Mouse (Mus musculus) lung, adult 2 months (tissue): ENCODE data around the gene Tmem218. TPM values are rescaled to one million over a fixed set of nuclear protein-coding genes. Genes with fewer than 3 reads are reported as not detected.

Experiments
- DNase-seq: peaks from one replicate; pipeline ENCODE4 v3.0.0; 2022
- H3K4me1 ChIP-seq: fragments of 200-500 bp; 2 replicates; pipeline ENCODE4 v1.6.1; 2011; ENCODE audit warnings: low read length; ENCODE audit not compliant: control insufficient read depth, insufficient read depth
- H3K4me3 ChIP-seq: fragments of 200-500 bp; replicated peaks from 2 replicates; pipeline ENCODE3; 2011; ENCODE audit warnings: low read depth, mild to moderate bottlenecking, control low read depth, low read length; ENCODE audit errors: extremely low read depth
- CTCF ChIP-seq: fragments of 200-500 bp; IDR thresholded peaks from 2 replicates; pipeline ENCODE4 v1.5.1; 2011; ENCODE audit warnings: mild to moderate bottlenecking, low read length, control low read depth; ENCODE audit not compliant: insufficient read depth
- POLR2A ChIP-seq: fragments of 200-500 bp; IDR thresholded peaks from 2 replicates; pipeline ENCODE4 v1.6.1; 2011; ENCODE audit warnings: low read depth, mild to moderate bottlenecking, control low read depth, low read length, borderline replicate concordance; ENCODE audit errors: extremely low read depth
- WGBS: fragments of 180-500 bp; shearing (Covaris S2); methylation state at CpG from one replicate; pipeline ENCODE4 v1.1.7; 2018; 5-methylcytosine and 5-hydroxymethylcytosine counted together
- polyA plus RNA-seq: library from polyadenylated mRNA; depleted of rRNA; stranded (reverse); fragments of >200 nt; gene quantifications from 2 replicates; pipeline ENCODE4 v1.2.3, GENCODE M21; 2012

Tmem218 gene
- polyA plus RNA-seq, 1 experiment = 3.1 TPM

DNA sequence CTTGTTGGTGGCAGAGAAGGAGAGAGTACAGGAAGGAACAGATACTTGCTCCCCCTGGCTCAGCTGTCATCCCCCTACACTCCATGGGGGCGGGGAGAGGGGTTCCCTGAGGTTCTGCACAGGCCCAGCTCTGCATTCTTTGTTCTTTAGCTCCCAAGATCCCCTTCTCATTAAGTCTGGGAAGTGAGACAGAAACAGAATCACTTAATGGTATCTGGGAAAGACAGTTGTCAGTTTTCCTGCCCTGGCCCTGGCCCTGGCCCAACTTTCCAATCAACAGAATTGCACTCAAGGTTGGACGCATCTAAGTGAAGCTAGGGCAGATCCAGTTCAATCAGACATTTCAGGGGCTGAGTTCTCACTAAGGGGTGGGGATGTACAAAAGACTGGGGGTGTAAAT is 24.8 kb upstream of the Tmem218 start:
- no peak for TF ChIP-seq POLR2A
- TF ChIP-seq CTCF = no peak
- 56% methylated on average over 2 of the region's 2 CpGs for whole genome bisulfite sequencing
- DNase-seq = no peak
- no peaks in the 10 kb centered on the region for H3K4me1 ChIP-seq
- no peak overlapping the region for H3K4me3 ChIP-seq

DNA sequence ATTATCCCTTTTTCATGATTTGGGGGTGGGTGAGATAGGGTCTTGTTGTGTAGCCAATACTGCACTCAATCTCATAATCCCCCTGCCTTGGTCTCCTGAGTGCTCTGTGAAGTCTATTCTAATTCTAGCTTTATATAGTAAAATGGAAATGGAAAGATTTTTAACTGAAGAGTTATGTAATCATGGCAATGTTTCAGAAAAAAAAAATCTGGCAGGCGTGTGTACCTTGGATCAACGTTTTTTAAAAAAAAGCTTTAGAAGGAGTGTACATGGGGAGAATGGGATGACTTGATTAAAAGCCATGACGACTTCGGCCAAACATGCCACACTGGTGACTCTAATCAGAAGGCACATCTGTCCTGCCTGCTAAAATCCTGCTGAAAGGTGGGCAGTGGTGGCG is 20.6 kb upstream of the Tmem218 start:
- WGBS = 69% methylated on average over 5 of the region's 5 CpGs
- no peak for TF ChIP-seq CTCF
- no peak for TF ChIP-seq POLR2A
- Histone ChIP-seq H3K4me1 (no peaks in the 10 kb centered on the region), H3K4me3 (no peak overlapping the region)
- no peak for DNase-seq

- WGBS = 78% methylated on average over 3 of the region's 3 CpGs
- TF ChIP-seq CTCF = no peak
- TF ChIP-seq POLR2A = no peak
- no peak overlapping the region for H3K4me3 ChIP-seq
- no peaks in the 10 kb centered on the region for H3K4me1 ChIP-seq
- no peak for DNase-seq
Measured at GRCm38 (mm10) chr9:37188024-37188423, 20.0 kb upstream of the Tmem218 start.

DNA sequence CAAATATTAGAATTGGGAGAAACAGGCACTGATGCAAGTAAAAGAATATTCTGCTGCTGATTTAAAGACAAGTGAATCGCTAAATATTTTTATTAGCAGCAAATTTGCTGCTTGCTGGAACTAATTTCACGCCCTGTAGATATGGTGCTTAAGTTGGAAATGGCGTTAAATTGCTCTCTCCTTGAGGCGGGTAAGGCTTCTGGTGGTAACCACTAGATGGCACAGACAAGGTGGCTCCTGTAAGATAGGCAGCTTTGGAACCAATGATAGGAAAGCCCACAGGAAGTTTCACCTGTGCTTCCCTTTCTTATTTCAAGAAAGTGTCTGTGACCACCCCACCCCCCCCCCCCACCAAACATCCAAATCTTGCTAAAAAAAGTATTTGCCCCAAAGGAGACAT is 11.0 kb upstream of the Tmem218 start:
- no peak for DNase-seq
- TF ChIP-seq CTCF = no peak
- no peak for TF ChIP-seq POLR2A
- Histone ChIP-seq H3K4me3 (no peak overlapping the region), H3K4me1 (no peaks in the 10 kb centered on the region)
- WGBS = 88% methylated on average over 4 of the region's 4 CpGs

DNA sequence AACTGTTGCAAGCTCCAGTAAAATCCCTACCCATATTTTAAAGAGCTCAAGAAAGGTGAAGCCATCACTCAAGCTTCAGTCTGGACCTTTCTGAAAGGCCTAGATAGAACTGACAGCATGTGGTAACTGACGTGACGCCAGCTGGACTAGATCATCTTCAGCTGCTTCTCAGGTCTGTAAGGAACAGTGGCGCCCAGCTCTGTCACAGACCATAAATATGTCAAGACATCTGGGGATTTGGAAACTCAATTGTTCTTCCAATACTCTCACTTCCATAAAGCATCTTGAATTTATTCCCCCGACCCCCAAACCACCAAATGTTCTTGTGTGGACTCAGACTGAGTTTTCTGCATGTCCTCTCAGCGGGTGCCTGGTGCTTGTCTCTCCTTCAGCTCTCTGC is 7.6 kb upstream of the Tmem218 start:
- WGBS = 70% methylated on average over 5 of the region's 5 CpGs
- TF ChIP-seq CTCF (no peak), POLR2A (no peak)
- no peak overlapping the region for H3K4me3 ChIP-seq
- no peaks in the 10 kb centered on the region for H3K4me1 ChIP-seq
- no peak for DNase-seq

DNA sequence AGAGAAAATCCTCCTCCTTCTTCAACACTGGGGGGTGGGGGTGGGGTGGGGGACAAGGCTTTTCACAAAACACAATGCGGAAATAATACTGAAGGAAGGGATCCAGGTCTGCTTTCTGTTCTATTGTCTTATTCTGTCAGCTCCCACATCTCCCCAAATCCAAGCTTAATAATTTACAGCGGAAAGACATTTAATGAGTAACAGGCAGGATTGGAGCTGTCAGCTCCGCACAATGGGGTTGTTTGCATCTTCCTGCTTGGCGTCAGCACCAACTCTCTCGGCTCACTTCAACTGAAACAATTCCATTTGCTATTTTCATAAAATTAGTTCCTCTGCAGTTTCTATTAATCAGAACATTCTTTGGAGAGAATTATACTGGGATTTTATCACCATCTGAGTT is 4.1 kb upstream of the Tmem218 start:
- 38% methylated on average over 5 of the region's 5 CpGs for WGBS
- no peak for DNase-seq
- Histone ChIP-seq H3K4me3 (no peak overlapping the region), H3K4me1 (no peaks in the 10 kb centered on the region; the same call in 1 of the 2 replicates)
- no peak for TF ChIP-seq CTCF
- TF ChIP-seq POLR2A = no peak

- 80% methylated on average over 13 of the region's 13 CpGs for WGBS
- H3K4me3 ChIP-seq = no peak overlapping the region
- H3K4me1 ChIP-seq = no peaks in the 10 kb centered on the region
- DNase-seq = no peak
- TF ChIP-seq POLR2A = no peak
- TF ChIP-seq CTCF = no peak
Measured at GRCm38 (mm10) chr9:37213060-37213738, 5.2 kb downstream of the Tmem218 start.

GRCm38 (mm10) chr9:37214327-37215060 is 6.5 kb downstream of the Tmem218 start:
- no peak for DNase-seq
- 73% methylated on average over 9 of the region's 9 CpGs for WGBS
- H3K4me3 ChIP-seq = no peak overlapping the region
- no peaks in the 10 kb centered on the region for H3K4me1 ChIP-seq
- TF ChIP-seq CTCF = no peak
- no peak for TF ChIP-seq POLR2A

DNA sequence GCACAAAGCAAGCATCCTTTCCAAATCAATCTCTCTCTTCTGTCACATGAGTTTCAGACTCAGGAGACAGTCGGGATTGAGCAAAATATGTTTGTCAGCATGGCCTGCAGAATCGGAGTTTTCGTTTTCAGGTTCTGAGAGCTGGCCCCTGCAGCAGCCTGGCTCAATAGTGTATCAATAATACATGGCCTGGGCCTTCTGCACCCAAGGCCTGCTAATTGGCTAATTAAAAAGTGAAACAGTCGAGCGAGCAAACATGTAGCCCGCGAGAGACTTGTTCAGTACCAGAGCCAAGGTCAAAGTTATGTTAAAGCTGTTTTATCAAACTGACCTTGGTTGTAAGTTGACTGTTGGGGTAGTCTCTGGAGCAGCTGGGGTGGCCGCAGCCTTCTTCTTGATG is 12.7 kb downstream of the Tmem218 start:
- H3K4me3 ChIP-seq = no peak overlapping the region
- no peak for DNase-seq
- no peaks in the 10 kb centered on the region for H3K4me1 ChIP-seq
- WGBS = 93% methylated on average over 8 of the region's 8 CpGs
- no peak for TF ChIP-seq POLR2A
- no peak for TF ChIP-seq CTCF

DNA sequence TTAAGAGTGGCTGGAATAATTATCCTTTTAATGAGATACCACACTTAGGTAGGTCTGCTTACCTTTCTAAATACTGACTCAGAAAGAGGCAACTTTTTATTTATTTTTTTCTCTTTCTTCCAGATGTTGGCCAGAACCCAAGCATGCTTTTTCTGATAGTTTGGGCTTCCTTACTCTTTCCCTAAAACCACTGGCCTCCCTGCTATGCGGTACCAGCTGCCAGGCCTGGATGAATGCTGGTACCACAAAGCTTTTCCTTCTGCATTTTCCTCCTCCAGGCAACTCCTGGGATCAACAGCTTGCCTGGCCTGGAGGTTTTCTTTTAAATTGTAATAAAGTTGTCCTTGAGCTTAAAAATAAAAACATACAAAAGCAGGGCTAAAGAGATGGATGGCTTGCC is 17.6 kb downstream of the Tmem218 start:
- DNase-seq = no peak
- no peak for TF ChIP-seq POLR2A
- no peak for TF ChIP-seq CTCF
- WGBS = 77% methylated on average over 1 of the region's 1 CpGs
- Histone ChIP-seq H3K4me3 (no peak overlapping the region), H3K4me1 (no peaks in the 10 kb centered on the region)
